Mouse (Mus musculus): ENCODE measurements around the gene Olfr1426.
"Not testable (repeated sequence)": the region's sequence is repeated elsewhere in the genome, so short reads cannot be mapped to it uniquely, and the experiment has no call there.

The Olfr1426 gene

DNA sequence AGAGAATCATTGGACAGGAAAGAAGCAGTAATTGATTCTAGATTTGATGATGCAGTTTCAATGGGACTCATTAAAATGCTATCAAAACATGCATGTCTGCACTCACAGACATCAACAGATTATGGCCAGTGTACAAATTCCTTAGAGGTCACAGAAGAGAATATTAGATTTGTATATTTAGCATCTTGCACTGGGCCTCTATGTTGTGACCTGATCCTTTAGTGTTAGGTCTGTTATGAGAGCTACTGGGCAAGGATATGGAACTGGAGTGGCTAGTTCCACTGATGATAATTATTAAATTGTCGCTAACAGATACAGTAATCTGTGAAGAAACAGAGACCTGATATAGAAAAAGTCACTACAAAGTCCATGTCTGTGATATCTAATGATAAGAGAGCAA lies at the start of gene Olfr1426:
TSS of gene Olfr1426 (minus strand) at position 101 of the 400 bp plus-strand sequence.
- no peak for DNase-seq

DNA sequence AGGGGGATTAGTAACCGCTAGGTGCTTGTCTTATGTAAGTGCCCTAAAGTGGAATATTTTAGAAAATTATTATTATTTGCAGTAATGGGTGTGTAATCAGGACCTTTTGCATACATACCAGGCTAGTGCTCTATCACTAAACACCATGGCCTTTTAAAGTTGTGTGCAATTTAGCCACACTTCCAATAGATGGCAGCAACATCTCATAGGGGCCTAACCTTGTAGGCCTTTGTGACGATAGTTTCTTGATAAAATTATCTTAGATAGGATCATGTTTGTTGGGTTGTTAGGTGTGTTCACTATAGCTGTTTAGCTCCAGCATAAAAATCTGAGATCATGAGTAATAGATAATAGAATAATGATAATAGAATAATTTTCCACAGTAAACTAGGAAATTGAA lies 42.5 kb upstream of the Olfr1426 start:
- DNase-seq = no peak

DNA sequence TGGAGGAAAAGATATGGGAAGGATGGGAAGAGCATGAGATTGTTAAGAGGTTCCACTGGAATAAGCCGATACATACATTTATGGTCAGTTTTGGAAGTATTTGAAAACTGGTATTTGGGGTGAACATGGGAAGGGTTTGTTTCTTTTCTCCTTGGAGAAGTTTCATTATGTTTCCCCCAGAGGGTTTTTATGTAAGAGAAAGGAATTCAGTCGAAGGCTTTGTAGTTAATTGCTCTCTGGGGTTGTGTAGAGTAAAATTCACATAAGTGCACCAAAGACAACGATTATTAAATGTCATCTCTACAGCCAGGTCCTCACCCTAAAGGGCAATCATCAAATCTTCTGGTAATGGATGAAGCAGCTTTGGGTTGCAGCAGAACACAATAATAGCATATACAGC lies 31.3 kb upstream of the Olfr1426 start, which contains the start of gene Olfr76:
TSS of gene Olfr76 (minus strand) at position 101 of the 400 bp plus-strand sequence.
- DNase-seq = no peak

DNA sequence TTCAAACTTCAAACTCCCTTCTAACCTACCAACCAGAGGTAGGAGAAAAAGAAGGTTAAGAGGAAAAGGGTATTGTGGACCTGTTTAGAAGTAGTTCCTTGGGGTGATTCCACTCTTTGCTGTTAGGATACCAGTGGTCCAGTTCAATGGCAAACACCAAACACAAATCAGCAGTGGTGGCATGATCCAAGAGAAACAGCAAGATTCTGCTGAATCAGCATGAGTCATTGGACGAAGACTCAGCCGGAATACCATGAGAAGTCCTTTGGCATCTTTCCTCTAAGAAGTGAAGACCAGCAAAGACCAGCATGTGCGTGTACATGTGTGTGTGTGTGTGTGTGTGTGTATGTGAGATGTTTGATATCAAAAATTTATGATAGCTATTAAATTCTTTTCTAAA lies 24.7 kb upstream of the Olfr1426 start:
- DNase-seq = no peak

DNA sequence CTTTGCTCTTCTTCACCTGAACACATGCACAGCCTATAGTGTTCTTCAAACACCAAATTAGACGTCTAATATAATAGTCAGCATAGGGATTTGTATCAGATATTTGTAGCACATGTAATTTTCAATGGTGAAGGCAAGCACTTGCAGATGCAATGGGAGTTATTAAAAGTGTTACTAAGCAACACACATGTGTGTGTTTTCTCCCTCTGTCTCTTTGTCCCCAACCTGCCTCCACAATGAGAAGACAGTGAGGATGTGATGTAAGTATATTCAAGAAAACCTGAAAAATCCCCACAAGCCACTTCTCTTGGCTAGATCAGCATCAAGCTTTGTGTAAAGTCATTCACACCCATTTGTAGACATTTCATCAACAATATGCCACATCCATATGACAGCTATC lies 24.0 kb upstream of the Olfr1426 start, which contains the start of gene Olfr1428:
TSS of gene Olfr1428 (minus strand) at position 101 of the 400 bp plus-strand sequence.
- no peak for DNase-seq

DNA sequence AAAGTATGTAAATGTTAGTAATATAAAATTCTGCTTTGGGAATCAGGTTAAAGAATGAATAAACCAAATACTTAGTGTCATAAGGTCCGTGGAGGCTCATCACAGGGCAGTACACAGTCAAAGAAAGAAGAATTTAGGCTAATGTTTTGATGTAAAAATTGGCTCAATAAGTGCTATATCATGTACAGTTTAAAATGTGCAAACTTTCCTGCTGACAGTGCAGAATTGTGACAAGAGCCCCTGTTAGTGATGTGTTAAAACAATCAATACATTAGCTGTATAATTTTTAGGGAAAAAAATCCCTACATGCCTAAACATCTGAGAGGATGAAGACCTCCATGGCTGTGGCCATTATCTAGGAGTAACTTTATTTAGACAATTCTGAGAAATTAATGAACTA lies 22.0 kb upstream of the Olfr1426 start:
- DNase-seq = no peak

DNA sequence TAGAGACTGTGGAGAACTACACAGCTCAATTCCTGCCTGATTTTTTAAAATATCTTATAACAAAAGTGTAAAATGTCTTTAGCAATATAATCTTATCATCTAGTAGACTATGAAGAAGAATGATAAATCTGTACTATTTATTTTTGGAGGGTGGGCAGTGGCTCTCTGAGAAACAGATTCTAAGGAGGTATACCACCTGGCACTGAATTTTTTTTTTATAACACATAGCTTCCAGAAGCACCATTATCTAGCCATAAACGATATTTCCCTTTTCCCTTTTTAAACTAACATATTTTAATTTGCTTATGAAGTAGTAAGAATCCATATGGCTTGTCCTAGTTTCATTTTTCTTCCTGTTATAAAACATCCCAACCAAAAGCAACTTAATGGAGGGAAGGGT lies 12.7 kb upstream of the Olfr1426 start:
- DNase-seq = no peak

DNA sequence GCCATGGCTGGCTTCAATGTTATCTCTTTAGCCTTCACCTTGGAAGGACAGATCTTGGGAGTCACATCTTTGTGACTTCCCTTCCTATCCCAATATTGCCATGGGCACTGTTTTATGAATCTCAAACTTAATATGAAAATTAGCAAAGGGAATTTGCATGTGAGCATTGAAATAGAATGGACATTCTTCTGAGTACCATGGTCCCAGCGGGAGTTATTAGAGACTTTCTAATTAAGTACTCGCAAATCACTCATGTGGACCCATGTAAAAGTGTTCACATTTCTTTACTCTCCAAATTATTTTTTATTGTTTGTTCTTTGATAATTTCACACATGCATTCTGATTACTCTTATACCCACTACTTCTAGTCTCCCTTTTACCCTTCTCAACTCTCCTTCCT lies 11.4 kb upstream of the Olfr1426 start, which contains the start of gene Olfr1427:
TSS of gene Olfr1427 (minus strand) at position 101 of the 400 bp plus-strand sequence.
- DNase-seq = no peak

DNA sequence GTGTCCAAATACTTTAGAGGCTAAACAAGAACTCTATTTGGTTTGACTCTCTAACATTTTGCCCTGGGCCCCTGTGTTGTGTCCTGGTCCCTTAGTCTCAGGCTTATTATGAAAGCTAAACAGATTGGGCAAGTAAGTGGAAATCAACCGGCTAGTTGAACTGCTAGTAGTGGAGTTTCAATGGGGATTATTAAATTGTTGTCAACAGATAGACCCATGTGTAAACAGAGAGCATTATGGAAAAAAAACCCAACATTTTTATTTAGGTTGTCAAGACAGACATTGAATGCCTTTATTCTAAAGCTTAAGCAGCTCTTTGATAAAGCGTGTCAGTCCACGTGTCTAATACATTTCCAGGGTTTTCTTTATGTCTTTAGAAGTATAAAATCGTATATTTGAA lies 14.2 kb downstream of the Olfr1426 start, which contains the start of gene Olfr1425:
TSS of gene Olfr1425 (minus strand) at position 101 of the 400 bp plus-strand sequence.
- not testable (repeated sequence) for DNase-seq

DNA sequence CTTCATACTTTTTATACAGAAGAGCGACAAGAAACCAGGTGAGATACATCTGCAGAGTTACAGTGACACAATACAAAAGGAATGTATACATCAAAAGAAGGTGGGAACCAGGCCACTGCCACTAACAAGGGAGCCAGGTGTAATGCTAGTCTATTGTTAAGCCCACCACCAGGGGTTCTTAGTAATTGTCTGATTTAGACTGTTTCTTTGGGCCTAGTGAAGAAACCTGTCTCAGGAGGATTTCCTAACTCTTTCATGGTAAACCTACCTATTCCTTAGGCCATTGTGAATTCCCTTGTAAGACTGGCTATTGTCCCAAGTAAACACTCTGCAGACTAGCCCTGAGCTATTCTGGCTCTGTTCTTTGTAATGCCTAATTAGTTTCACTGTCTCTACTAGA lies 22.3 kb downstream of the Olfr1426 start:
- not testable (repeated sequence) for DNase-seq

DNA sequence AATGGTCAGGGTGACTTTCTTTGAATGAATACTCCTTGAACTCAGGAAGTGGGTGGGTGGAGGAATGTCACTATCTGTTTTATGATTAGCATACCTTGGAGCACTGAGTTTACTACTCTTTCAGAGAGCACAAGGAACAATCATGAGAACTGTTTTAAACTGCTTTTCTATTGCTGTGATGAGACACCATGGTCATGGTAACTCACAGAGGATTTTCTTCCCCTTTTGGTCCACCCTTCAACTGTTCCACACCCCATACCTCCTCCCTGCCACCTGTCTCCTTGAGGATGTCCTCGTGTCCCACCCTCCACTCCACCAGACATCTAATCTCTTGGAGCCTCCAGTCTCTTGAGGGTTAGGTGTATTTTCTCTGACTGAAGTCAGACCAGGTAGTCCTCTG lies 24.0 kb downstream of the Olfr1426 start:
- not testable (repeated sequence) for DNase-seq

DNA sequence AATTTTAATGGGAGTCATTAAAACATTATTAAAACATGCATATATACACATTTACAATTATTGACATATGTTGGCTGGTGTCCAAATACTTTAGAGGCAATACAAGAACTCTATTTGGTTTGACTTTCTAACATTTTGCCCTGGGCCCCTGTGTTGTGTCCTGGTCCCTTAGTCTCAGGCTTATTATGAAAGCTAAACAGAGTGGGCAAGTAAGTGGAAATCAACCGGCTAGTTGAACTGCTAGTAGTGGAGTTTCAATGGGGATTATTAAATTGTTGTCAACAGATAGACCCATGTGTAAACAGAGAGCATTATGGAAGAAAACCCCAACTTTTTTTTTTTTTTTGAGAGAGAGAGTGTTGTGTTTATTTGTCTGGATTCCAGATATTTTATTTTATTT lies 29.2 kb downstream of the Olfr1426 start, which contains the start of gene Olfr1424:
TSS of gene Olfr1424 (minus strand) at position 101 of the 400 bp plus-strand sequence.
- DNase-seq = not testable (repeated sequence)

DNA sequence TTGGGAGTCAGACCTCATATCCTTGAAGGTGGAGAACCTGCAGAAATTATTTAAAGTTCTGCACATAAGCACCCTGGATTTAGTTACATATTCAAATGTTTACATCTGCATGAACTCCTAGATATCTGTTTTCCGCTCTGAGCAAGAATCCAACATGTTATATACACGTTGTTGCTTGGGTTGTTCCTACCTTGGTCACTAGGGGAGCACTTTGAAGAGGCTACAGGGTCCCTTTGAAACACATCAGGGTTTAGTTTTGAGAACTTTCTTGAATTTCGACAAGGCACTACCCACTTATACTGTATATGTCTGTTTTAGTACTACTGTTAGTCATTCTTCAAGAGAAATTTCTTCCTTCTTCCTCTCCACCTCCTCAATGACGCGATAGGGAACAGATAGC lies 48.6 kb downstream of the Olfr1426 start:
- no peak for DNase-seq

DNA sequence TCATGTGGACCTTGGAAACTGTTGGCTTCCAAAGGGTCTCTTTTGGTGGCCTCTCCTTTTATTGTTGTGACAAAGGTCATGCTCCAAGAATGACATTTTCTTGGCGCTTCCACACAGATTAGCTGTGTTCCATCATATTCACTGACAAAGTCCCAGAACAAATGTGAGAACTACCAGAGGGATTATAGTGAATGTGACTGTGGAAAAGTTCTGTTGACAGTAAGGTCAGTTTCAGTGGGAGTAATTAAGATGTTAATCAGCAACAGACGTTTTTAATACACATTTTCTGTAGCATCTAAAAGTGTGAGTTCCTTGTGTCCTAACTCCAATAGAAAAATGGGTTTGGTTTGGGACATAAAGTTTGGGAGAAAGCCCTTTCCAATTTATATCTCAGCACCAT lies 50.6 kb downstream of the Olfr1426 start, which contains the start of gene Olfr1423:
TSS of gene Olfr1423 (minus strand) at position 101 of the 400 bp plus-strand sequence.
- DNase-seq = no peak

DNA sequence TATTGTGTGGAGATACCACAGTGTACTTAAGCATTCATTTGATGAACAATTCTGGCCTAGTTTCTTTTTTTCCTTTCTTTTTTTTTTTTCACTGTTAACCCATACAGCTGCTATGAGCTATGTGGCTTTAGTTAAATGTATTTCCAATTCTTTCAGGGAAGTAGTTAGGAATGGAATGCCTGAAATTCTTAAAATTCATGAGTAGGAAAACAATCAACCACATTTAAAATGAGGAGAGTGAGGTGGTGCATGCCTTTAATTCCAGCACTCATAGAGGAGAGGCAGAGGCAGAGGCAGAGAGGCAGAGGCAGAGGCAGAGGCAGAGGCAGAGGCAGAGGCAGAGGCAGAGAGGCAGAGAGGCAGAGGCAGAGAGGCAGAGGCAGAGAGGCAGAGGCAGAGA lies 54.1 kb downstream of the Olfr1426 start:
- DNase-seq = no peak
